Mouse (Mus musculus) myocyte (in vitro differentiated cells): ENCODE measurements around the gene Slc25a48. TPM values are rescaled to one million over a fixed set of nuclear protein-coding genes. Genes with fewer than 3 reads are reported as not detected.
A peak's percentile ranks its signal among the peaks of the same experiment; 100 is the strongest.

Experiments
- H3K27me3 ChIP-seq: one replicate; pipeline ENCODE4 v1.6.1; 2011; ENCODE audit not compliant: control insufficient read depth, insufficient read depth, insufficient read length
- H3K36me3 ChIP-seq: one replicate; pipeline ENCODE4 v1.6.1; 2011; ENCODE audit not compliant: control insufficient read depth, insufficient read depth
- H3K4me2 ChIP-seq: one replicate; pipeline ENCODE4 v1.6.1; 2011; ENCODE audit warnings: low read depth, control low read depth
- H3K4me3 ChIP-seq: one replicate; pipeline ENCODE4 v1.5.1; 2011; ENCODE audit warnings: mild to moderate bottlenecking, control low read depth, moderate library complexity
- H3K79me2 ChIP-seq: one replicate; pipeline ENCODE4 v1.6.1; 2011; ENCODE audit not compliant: control insufficient read depth, insufficient read depth
- H3ac ChIP-seq: one replicate; pipeline ENCODE4 v1.6.1; 2011; ENCODE audit not compliant: control insufficient read depth, insufficient read length
- CEBPB ChIP-seq: IDR thresholded peaks from 2 replicates; pipeline ENCODE4 v1.6.1; 2011; ENCODE audit warnings: mild to moderate bottlenecking, moderate library complexity; ENCODE audit not compliant: poor library complexity, insufficient read depth, severe bottlenecking
- E2F4 ChIP-seq: IDR thresholded peaks from one replicate; pipeline ENCODE4 v1.6.1; 2011; ENCODE audit warnings: mild to moderate bottlenecking, control low read depth, moderate library complexity; ENCODE audit not compliant: insufficient read depth
- MAX ChIP-seq: IDR thresholded peaks from one replicate; pipeline ENCODE4 v1.6.1; 2011; ENCODE audit warnings: low read depth, mild to moderate bottlenecking, control low read depth
- MYOD1 ChIP-seq, 3 experiments: IDR thresholded peaks; one replicate each; pipeline ENCODE4 v1.6.1; 2011; ENCODE audit warnings: control low read depth in 2 of 3, low read depth in 2 of 3, mild to moderate bottlenecking in 2 of 3, moderate library complexity in 1 of 3; ENCODE audit not compliant: insufficient read length in 2 of 3, control insufficient read depth in 1 of 3
- MYOG ChIP-seq, 3 experiments: IDR thresholded peaks; one replicate each; pipeline ENCODE4 v1.6.1; 2011; ENCODE audit warnings: control low read depth in 2 of 3, low read depth in 2 of 3, mild to moderate bottlenecking in 2 of 3; ENCODE audit not compliant: insufficient read length in 2 of 3, control insufficient read depth in 1 of 3, insufficient read depth in 1 of 3
- POLR2A ChIP-seq: IDR thresholded peaks from one replicate; pipeline ENCODE4 v1.6.1; 2011; ENCODE audit warnings: low read depth, mild to moderate bottlenecking, control low read depth, moderate library complexity; ENCODE audit not compliant: insufficient read length
- POLR2AphosphoS2 ChIP-seq: IDR thresholded peaks from one replicate; pipeline ENCODE4 v1.6.1; 2011; ENCODE audit warnings: low read depth, control low read depth; ENCODE audit not compliant: insufficient read length
- REST ChIP-seq: IDR thresholded peaks from one replicate; pipeline ENCODE4 v1.6.1; 2011; ENCODE audit warnings: mild to moderate bottlenecking, control low read depth, moderate library complexity; ENCODE audit not compliant: insufficient read depth, insufficient read length
- SRF ChIP-seq: IDR thresholded peaks from one replicate; pipeline ENCODE4 v1.6.1; 2011; ENCODE audit warnings: low read depth; ENCODE audit not compliant: control insufficient read depth, insufficient read length
- TCF12 ChIP-seq: IDR thresholded peaks from one replicate; pipeline ENCODE4 v1.6.1; 2011; ENCODE audit warnings: mild to moderate bottlenecking, control low read depth; ENCODE audit not compliant: poor library complexity, insufficient read depth, severe bottlenecking
- TCF3 ChIP-seq: IDR thresholded peaks from one replicate; pipeline ENCODE4 v1.6.1; 2011; ENCODE audit warnings: low read depth, control low read depth; ENCODE audit not compliant: insufficient read length
- USF1 ChIP-seq: IDR thresholded peaks from one replicate; pipeline ENCODE4 v1.6.1; 2011; ENCODE audit warnings: low read depth, mild to moderate bottlenecking, control low read depth, moderate library complexity
- polyA plus RNA-seq: library from polyadenylated mRNA; unstranded; fragments of >200 nt; fragmentation: generic; extraction: Trizol; gene quantifications from one replicate; pipeline ENCODE4 v1.2.1, GENCODE M21; 2012; ENCODE audit warnings: missing spikeins

Gene Slc25a48
- polyA plus RNA-seq, 1 experiment: not detected

- TF ChIP-seq TCF3: no peak
- no peak for TF ChIP-seq CEBPB
- TF ChIP-seq MYOG (IDR thresholded peaks at IDR 0.05; ENCODE audit: control insufficient read depth in 1 of 3, insufficient read depth in 1 of 3, insufficient read length in 2 of 3, low read depth in 2 of 3): no peak
- no peak for TF ChIP-seq REST
- TF ChIP-seq SRF: no peak
- no peak for TF ChIP-seq MAX
- Histone ChIP-seq H3K4me2 (no peak overlapping the region), H3K27me3 (no peaks in the 10 kb centered on the region), H3K36me3 (no peaks in the 10 kb centered on the region), H3ac (no peak overlapping the region), H3K79me2 (no peaks in the 10 kb centered on the region), H3K4me3 (no peak overlapping the region)
These were observed 33.5 kb upstream of the Slc25a48 start for GRCm38 (mm10) chr13:56404511-56405140.

- TF ChIP-seq SRF (no peak), E2F4 (no peak), MYOD1 (IDR thresholded peaks at IDR 0.05; ENCODE audit: control insufficient read depth in 1 of 3, insufficient read length in 2 of 3, low read depth in 2 of 3) (no peak), POLR2AphosphoS2 (no peak)
- H3K4me3 ChIP-seq: no peak overlapping the region
- H3ac ChIP-seq: no peak overlapping the region
- H3K36me3 ChIP-seq: no peaks in the 10 kb centered on the region
- no peaks in the 10 kb centered on the region for H3K79me2 ChIP-seq
- H3K4me2 ChIP-seq: no peak overlapping the region
- peaks cover 3% of the 10 kb centered on the region for H3K27me3 ChIP-seq
These were observed 25.8 kb upstream of the Slc25a48 start for GRCm38 (mm10) chr13:56412286-56412873.

GRCm38 (mm10) chr13:56418685-56419483, 19.3 kb upstream of the Slc25a48 start:
- Histone ChIP-seq H3K4me3 (no peak overlapping the region), H3K36me3 (no peaks in the 10 kb centered on the region), H3ac (no peak overlapping the region), H3K79me2 (no peaks in the 10 kb centered on the region), H3K27me3 (peaks cover 9% of the 10 kb centered on the region), H3K4me2 (no peak overlapping the region)
- no peak for TF ChIP-seq POLR2AphosphoS2
- no peak for TF ChIP-seq POLR2A
- no peak for TF ChIP-seq MYOG (IDR thresholded peaks at IDR 0.05; ENCODE audit: control insufficient read depth in 1 of 3, insufficient read depth in 1 of 3, insufficient read length in 2 of 3, low read depth in 2 of 3)
- TF ChIP-seq E2F4: no peak
- no peak for TF ChIP-seq MYOD1 (IDR thresholded peaks at IDR 0.05; ENCODE audit: control insufficient read depth in 1 of 3, insufficient read length in 2 of 3, low read depth in 2 of 3)
- TF ChIP-seq USF1: no peak
- TF ChIP-seq TCF12: no peak
- TF ChIP-seq REST: no peak
- no peak for TF ChIP-seq CEBPB
- TF ChIP-seq SRF: no peak

DNA sequence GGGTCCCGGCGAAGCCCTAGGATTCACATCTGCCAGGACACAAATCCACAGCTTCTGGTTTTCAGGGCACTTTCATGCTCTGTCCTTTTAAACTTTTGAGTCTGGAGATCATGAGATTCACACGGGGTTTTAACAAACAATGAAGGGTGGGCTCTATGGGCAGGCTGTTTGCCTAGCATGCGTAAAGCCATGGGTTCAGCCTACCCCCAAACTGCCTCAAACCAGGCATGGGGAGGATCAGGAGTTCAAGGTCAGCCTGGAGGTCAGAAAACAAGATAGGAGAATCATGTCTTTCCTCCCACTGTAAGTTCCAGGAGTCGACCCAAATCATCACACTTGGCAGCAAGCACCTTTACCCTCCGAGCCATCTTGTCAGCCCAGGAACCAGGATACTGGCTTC, 18.6 kb upstream of the Slc25a48 start:
- Histone ChIP-seq H3K79me2 (no peaks in the 10 kb centered on the region), H3K4me3 (no peak overlapping the region), H3K27me3 (peaks cover 9% of the 10 kb centered on the region), H3K36me3 (no peaks in the 10 kb centered on the region), H3K4me2 (no peak overlapping the region), H3ac (no peak overlapping the region)
- TF ChIP-seq POLR2A: no peak

DNA sequence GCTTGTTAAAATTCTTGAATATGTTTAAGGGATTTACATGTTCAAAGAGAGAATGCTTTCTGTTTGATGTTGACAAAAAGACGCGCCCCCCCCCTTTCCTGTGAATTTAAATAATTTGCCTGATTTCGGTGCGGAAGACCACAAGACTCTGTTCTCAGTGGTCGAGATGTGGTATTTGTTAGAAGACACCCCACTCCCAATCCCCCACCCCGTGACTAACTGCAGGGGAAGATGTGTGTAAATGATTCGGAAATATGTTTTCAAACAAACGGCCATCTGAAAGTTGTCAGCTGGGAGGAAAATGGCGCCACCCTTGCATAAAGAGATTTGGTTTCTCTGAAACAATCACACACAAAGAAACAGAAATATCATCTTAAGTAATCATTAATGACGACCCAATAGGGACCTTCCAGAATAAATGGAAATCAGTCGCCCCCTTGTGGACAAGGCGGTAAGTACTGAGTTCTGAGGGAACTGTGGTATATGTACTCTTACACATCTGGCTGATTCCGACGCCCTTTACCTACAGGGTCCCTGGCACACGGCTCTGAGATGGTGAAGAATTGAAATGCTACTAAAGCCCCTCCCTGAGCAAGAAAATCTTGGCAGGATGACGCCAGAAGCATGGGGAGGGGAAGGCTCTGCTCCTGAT, 16.0 kb upstream of the Slc25a48 start:
- Histone ChIP-seq H3K36me3 (no peaks in the 10 kb centered on the region), H3K4me3 (no peak overlapping the region), H3K79me2 (no peaks in the 10 kb centered on the region), H3K27me3 (peaks cover 6% of the 10 kb centered on the region), H3ac (no peak overlapping the region), H3K4me2 (peak overlapping the region; percentile 38)
- TF ChIP-seq MYOD1 (IDR thresholded peaks at IDR 0.05; ENCODE audit: control insufficient read depth in 1 of 3, insufficient read length in 2 of 3, low read depth in 2 of 3) (no peak), MAX (no peak), REST (no peak), USF1 (no peak), E2F4 (no peak), POLR2AphosphoS2 (no peak), SRF (no peak), TCF3 (no peak), POLR2A (no peak), CEBPB (no peak), TCF12 (no peak), MYOG (IDR thresholded peaks at IDR 0.05; ENCODE audit: control insufficient read depth in 1 of 3, insufficient read depth in 1 of 3, insufficient read length in 2 of 3, low read depth in 2 of 3) (no peak)
